Mouse (Mus musculus) cerebral cortex, adult 2 months (tissue): Measurements from ENCODE around the gene P2rx4.

Source experiments
- WGBS: fragments of 180-500 bp; shearing (Covaris S2); methylation state at CpG from one replicate; pipeline ENCODE4 v1.1.7; 2018; 5-methylcytosine and 5-hydroxymethylcytosine counted together

The P2rx4 gene

GRCm38 (mm10) chr5:122707276-122708181 is at the start of gene P2rx4:
P2rx4 (plus strand) TSS chr5:122707544.
- under 1% methylated on average over 66 of the region's 66 CpGs for WGBS

GRCm38 (mm10) chr5:122662501-122662900 is 44.8 kb upstream of the P2rx4 start:
- 97% methylated on average over 6 of the region's 6 CpGs for WGBS

GRCm38 (mm10) chr5:122665036-122665435 is 42.3 kb upstream of the P2rx4 start:
- WGBS, result 80% methylated on average over 5 of the region's 5 CpGs

GRCm38 (mm10) chr5:122668981-122669897 is 38.1 kb upstream of the P2rx4 start:
- 82% methylated on average over 15 of the region's 15 CpGs for WGBS

- WGBS, result 87% methylated on average over 7 of the region's 7 CpGs
Observed at GRCm38 (mm10) chr5:122671641-122672040, 35.7 kb upstream of the P2rx4 start.

GRCm38 (mm10) chr5:122672298-122672697 is 35.0 kb upstream of the P2rx4 start:
- WGBS, result 90% methylated on average over 5 of the region's 5 CpGs

- WGBS, result 94% methylated on average over 8 of the region's 8 CpGs
Observed at GRCm38 (mm10) chr5:122676002-122676401, 31.3 kb upstream of the P2rx4 start.

GRCm38 (mm10) chr5:122677983-122678382 is 29.4 kb upstream of the P2rx4 start:
- WGBS, result 95% methylated on average over 9 of the region's 9 CpGs

GRCm38 (mm10) chr5:122679881-122680280 is 27.5 kb upstream of the P2rx4 start:
- WGBS, result 68% methylated on average over 8 of the region's 8 CpGs

- 90% methylated on average over 12 of the region's 12 CpGs for WGBS
Observed at GRCm38 (mm10) chr5:122681276-122681675, 26.1 kb upstream of the P2rx4 start.

- WGBS, result 71% methylated on average over 10 of the region's 10 CpGs
Observed at GRCm38 (mm10) chr5:122683926-122684325, 23.4 kb upstream of the P2rx4 start.

GRCm38 (mm10) chr5:122687391-122687790 is 20.0 kb upstream of the P2rx4 start:
- WGBS, result 72% methylated on average over 4 of the region's 4 CpGs

GRCm38 (mm10) chr5:122689153-122689552 is 18.2 kb upstream of the P2rx4 start:
- 91% methylated on average over 7 of the region's 7 CpGs for WGBS

- 79% methylated on average over 6 of the region's 6 CpGs for WGBS
Observed at GRCm38 (mm10) chr5:122690486-122690885, 16.9 kb upstream of the P2rx4 start.

GRCm38 (mm10) chr5:122693431-122694207 is 13.7 kb upstream of the P2rx4 start:
- 39% methylated on average over 13 of the region's 13 CpGs for WGBS

- 65% methylated on average over 8 of the region's 8 CpGs for WGBS
Observed at GRCm38 (mm10) chr5:122695516-122695915, 11.8 kb upstream of the P2rx4 start.

- 82% methylated on average over 10 of the region's 10 CpGs for WGBS
Observed at GRCm38 (mm10) chr5:122698041-122698700, 9.2 kb upstream of the P2rx4 start.

- 86% methylated on average over 9 of the region's 9 CpGs for WGBS
Observed at GRCm38 (mm10) chr5:122698701-122699060, 8.7 kb upstream of the P2rx4 start.

GRCm38 (mm10) chr5:122700109-122700836 is 7.1 kb upstream of the P2rx4 start:
- 78% methylated on average over 12 of the region's 12 CpGs for WGBS

- WGBS, result 64% methylated on average over 5 of the region's 5 CpGs
Observed at GRCm38 (mm10) chr5:122700837-122701212, 6.5 kb upstream of the P2rx4 start.
